Mouse (Mus musculus): ENCODE measurements around the gene Polr3gl.
"Not testable (repeated sequence)": the region's sequence is repeated elsewhere in the genome, so short reads cannot be mapped to it uniquely, and the experiment has no call there.

Polr3gl gene

GRCm38 (mm10) chr3:96593790-96594560 is at the start of gene Polr3gl:
TSS of gene Polr3gl (minus strand) at chr3:96594181.
- peak; percentile 100 for DNase-seq

DNA sequence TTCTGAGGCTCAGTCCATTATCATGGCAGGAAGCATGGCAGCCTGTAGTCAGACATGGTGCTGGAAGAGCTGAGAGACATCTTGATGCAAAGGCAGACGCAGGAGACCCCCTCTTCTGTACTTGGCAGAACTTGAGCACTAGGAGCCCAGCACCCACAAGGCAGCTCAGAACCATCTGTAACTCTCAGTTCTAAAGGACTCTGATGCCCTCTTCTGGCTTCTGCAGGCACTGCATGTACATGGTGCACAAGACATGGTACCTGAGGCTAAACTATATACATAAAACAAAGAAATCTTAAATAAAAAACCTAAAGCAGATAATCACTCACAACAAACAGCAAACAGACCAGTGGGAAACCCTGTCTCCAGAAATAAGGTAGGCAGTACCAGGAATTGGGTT is 45.2 kb upstream of the Polr3gl start:
- peak; percentile 94 for DNase-seq

DNA sequence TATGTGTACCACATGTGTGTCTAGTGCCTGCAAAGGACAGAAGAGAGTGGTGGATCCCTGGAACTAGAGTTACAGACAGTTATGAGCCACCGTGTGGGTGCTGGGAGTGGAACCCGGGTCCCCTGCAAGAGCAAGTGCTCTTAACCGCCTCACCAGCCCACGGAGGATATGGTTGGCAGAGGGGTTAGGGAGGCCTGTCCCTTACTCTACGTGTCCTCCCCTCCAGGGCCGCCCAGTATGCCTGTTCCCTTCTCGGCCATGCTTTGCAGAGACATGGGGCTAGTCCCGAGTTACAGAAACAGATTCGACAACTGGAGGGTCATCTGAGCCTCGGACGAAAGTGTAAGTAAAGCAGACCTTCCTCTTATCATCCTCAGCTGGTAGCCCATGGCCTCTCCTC is 42.5 kb upstream of the Polr3gl start:
- no peak for DNase-seq

- no peak for DNase-seq
Measured at GRCm38 (mm10) chr3:96635906-96636305, 41.9 kb upstream of the Polr3gl start.

- peak; percentile 99 for DNase-seq
Measured at GRCm38 (mm10) chr3:96634928-96635879, 41.2 kb upstream of the Polr3gl start, which contains the start of the genes Pex11b and Gm42957. TSS of gene Pex11b (plus strand) at chr3:96635376. TSS of gene Gm42957 (plus strand) at chr3:96635474.

DNA sequence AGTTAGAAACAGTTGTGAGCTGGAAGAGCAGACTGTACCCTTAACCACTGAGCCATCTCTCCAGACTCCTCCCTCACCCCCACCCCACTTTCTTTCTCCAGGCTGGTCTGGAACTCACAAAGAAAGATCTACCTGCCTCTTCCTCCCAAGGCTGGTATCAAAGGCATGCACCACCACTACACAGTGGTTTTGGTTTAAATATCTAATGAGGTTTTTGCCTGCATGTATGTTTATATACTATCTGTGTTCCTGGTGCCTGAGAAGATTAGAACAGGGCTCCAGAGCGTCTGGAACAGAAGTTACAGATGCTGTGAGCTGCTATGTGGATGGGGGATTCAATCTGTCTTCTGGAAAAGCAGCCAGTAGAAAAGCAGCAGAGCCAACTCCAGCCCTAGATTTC is 40.0 kb upstream of the Polr3gl start:
- no peak for DNase-seq

DNA sequence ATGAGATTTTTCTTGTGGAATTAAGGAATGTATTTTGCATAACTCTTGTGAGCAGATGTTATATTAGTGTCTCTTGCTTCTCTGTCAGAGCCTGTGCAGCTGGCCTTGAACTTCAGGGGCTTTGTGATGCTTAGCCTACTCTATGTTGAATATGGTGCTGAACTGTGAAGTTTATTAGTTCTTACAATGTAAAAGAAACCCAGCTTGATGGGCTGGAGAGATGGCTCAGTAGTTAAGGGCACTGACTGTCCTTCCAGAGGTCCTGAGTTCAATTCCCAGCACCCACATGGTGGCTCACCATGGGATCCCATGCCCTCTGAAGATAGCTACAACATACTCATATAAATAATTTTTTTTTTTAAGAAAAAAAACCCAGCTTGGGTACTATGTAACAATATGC is 38.1 kb upstream of the Polr3gl start:
- DNase-seq: no peak

GRCm38 (mm10) chr3:96629729-96630600 is 36.0 kb upstream of the Polr3gl start, which contains the start of gene Rbm8a:
TSS of gene Rbm8a (plus strand) at chr3:96629933.
- peak; percentile 100 for DNase-seq

DNA sequence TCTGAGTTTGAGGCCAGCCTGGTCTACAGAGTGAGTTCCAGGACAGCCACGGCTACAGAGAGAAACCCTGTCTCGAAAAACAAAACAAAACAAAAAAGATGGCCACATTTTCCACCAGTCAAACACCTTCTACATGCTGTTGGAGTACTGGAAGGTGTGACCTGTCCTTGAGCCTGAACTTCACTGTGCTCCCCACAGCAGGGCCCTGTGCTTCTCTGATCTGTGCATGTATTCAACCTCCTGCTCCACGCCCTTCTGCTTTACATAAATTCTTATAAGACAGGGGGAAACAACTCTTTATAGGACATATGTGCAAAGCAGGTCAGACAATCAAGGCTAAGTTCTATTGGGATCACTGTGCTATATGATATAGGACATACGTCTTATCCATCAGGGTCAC is 29.2 kb upstream of the Polr3gl start:
- DNase-seq: no peak

DNA sequence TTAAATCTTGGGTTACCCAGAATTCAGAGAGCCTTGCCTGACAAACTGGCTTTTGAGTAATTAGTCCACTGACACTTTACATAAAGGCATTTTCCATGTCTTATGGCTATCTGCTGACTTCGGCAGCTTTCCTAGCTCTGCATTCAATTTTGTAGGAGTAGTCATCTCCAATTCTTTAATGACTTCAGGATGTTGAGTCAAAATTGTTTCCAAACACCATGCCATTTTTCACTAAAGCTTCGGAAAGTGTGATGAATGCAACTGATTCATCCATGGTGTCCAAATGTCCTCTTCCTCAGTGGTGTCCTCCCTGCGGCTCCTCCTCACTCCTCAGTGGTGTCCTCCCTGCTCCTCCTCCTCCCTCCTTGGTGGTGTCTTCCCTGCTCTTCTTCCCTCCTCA is 24.0 kb upstream of the Polr3gl start:
- no peak for DNase-seq

DNA sequence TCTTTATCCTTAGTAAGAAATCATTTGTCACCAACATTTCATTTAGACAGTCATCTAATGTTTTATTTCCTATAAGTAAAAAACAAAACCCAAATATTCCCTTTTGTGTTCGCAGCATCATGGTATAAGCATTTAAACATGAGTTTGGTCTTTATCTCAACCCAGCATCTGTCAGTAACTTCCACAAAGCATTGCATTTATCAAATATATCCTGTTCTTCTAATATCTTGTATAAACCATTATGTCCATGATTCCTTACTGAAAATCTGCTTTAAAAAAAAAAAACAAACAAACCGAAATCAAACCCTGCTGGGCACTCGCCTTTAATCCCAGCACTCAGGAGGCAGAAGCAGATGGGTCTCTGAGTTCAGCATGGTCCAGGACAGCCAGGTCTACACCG is 12.6 kb upstream of the Polr3gl start:
- DNase-seq: no peak

DNA sequence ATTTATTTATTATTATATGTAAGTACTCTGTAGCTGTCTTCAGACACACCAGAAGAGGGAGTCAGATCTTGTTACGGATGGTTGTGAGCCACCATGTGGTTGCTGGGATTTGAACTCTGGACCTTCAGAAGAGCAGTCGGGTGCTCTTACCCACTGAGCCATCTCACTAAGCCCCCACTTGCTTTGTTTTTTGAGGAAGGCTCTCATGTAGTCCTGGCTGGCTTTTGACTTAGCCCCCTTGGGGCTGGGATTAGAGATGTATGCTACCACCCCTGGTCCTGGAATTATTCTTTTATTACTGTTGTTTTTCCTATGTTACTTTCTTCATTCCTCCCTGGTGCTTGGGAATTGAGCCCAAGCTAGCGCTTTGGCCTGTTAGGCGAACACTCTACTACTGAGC is 12.0 kb upstream of the Polr3gl start:
- DNase-seq: not testable (repeated sequence)

DNA sequence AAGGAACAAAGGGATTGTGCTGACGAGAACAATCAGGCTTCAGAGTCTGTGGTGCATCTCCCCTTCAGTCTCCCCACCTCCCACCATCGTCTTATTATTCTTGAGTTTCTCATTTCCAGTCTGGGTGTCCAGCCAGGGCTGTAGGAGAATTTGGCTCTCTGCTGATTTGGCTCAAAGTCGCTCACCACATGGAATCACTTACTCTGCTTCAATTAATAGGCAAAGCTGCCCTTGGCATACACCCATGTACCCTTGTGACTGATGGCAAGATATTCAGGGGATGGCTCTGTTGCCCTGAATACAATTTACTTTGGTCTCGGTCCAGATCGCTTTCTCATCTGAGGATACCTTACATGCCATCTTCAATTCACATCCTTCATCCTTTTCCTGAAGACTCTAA is 9.3 kb upstream of the Polr3gl start:
- DNase-seq: peak; percentile 92

DNA sequence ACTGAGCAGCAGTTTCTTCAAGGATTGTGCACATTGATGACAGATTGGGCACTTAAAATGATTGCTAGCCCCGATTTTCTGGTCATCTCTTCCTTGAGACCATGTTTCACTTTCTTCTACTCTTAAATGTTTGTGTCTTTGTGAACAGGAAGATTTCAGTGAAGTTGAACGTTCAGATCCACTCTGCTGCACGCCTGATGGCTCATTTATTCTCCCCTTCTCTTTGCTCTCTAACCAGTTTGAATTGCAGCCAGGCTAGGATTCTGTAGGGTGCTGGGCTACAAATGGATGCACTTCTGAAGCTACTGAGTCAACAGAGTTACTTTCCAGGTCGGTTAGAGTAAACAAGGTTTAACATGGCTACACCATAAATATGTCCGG is 8.7 kb upstream of the Polr3gl start:
- no peak for DNase-seq

GRCm38 (mm10) chr3:96601941-96602703 is 8.1 kb upstream of the Polr3gl start:
- peak; percentile 93 for DNase-seq

- peak; percentile 99 for DNase-seq
Measured at GRCm38 (mm10) chr3:96601251-96601787, 7.3 kb upstream of the Polr3gl start.

DNA sequence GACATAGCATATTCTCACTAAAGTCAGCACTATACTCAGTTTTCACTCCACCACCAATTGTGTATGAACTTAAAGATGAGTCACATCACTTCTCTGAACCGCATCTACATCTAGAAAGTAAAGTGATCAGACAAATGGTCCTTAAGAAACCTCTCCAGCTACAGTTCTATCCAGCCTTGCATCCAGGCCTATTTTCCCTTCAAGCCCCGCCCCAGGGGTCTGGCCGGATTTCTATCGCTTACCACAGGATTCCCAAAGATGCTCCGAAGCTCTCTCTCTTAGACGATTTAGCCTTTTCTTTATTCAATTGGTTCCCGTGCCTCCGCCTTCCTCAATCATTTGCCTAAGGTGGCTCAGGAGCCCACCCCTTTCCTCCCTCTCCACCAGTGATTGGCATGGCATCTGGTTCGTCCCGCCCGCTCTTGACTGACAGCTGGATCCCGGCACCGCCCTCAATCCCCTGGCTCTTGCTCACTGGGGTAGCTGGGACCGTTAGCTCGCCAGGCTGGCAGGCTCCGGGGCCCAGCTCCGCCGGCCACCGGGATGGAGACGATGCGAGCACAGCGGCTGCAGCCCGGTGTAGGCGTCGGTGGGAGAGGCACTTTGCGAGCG is 6.8 kb upstream of the Polr3gl start, which contains the start of gene Lix1l:
Gene Lix1l, plus strand, starts transcription at position 511 of the 612 bp plus-strand sequence.
- peak; percentile 100 for DNase-seq

DNA sequence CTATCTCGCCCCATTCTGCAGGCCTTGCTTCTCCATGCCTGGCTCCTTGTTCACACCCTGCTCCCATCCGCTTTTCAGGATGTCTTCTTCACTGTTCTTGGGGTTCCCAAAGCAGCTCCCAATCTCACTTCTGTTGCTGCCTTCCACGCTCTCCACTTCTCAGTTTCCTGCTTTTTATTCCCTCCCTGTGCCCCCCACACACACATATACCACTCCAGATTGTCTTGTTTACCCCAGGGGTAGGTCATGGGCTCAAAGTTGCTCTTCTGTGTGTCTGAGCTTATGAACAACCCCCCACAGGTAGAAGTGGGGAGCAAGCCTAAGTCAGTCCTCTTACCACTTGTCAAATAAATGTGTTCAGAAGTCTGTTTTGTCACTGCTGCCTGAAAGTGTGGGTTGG is 5.4 kb upstream of the Polr3gl start:
- DNase-seq: peak; percentile 91

GRCm38 (mm10) chr3:96599069-96599393 is 5.0 kb upstream of the Polr3gl start:
- DNase-seq: peak; percentile 92

- DNase-seq: peak; percentile 99
Measured at GRCm38 (mm10) chr3:96598156-96599068, 4.4 kb upstream of the Polr3gl start.

All from heart, adult 11 months (tissue).